Mouse (Mus musculus) heart, embryonic 14.5 days (tissue): ENCODE measurements around the gene Prr36. TPM values are rescaled to one million over a fixed set of nuclear protein-coding genes. Genes with fewer than 3 reads are reported as not detected.
A peak's percentile ranks its signal among the peaks of the same experiment; 100 is the strongest.

Experiments used
- ATAC-seq: fragments of 200-750 bp; cut with Nextera tagmentation; 2 replicates; pipeline ENCODE4 v1.8.0; 2017; ENCODE audit warnings: low read depth, moderate TSS enrichment; ENCODE audit not compliant: insufficient number of reproducible peaks, insufficient read depth, low FRiP score
- H3K27ac ChIP-seq, 2 experiments: fragments of 200-500 bp in 1 of 2; fragments of 300-500 bp in 1 of 2; sonication (generic) in 1 of 2; replicated peaks in 1 of 2; 2 replicates each; pipeline ENCODE4 v1.5.1; 2012 to 2014; ENCODE audit warnings: low read depth in 2 of 2, low read length in 2 of 2, control low read depth in 1 of 2, mild to moderate bottlenecking in 1 of 2, mixed read lengths in 1 of 2; ENCODE audit not compliant: control insufficient read depth in 1 of 2, insufficient read depth in 1 of 2
- H3K27me3 ChIP-seq: fragments of 300-500 bp; sonication (generic); 2 replicates; pipeline ENCODE4 v1.6.1; 2014; ENCODE audit warnings: mild to moderate bottlenecking, low read length, control low read depth; ENCODE audit not compliant: control insufficient read depth, insufficient read depth
- H3K36me3 ChIP-seq: fragments of 300-500 bp; sonication (generic); 2 replicates; pipeline ENCODE4 v1.6.1; 2014; ENCODE audit warnings: mild to moderate bottlenecking, control low read depth, low read length, mixed read lengths; ENCODE audit not compliant: control insufficient read depth, insufficient read depth
- H3K4me1 ChIP-seq, 2 experiments: fragments of 200-500 bp in 1 of 2; fragments of 300-500 bp in 1 of 2; sonication (generic) in 1 of 2; 2 replicates each; pipeline ENCODE4 v1.6.1; 2012 to 2014; ENCODE audit warnings: low read length in 2 of 2, control low read depth in 1 of 2, mixed read lengths in 1 of 2; ENCODE audit not compliant: control insufficient read depth in 2 of 2, insufficient read depth in 2 of 2
- H3K4me2 ChIP-seq: fragments of 300-500 bp; sonication (generic); 2 replicates; pipeline ENCODE4 v1.6.1; 2014; ENCODE audit warnings: mild to moderate bottlenecking, low read length
- H3K4me3 ChIP-seq, 2 experiments: fragments of 200-500 bp in 1 of 2; fragments of 300-500 bp in 1 of 2; sonication (generic) in 1 of 2; 2 replicates each; pipeline ENCODE4 v1.5.1; 2012 to 2014; ENCODE audit warnings: low read length in 2 of 2, mild to moderate bottlenecking in 2 of 2, control low read depth in 1 of 2, low read depth in 1 of 2, moderate library complexity in 1 of 2; ENCODE audit not compliant: control insufficient read depth in 1 of 2, insufficient read depth in 1 of 2
- H3K9ac ChIP-seq: fragments of 300-500 bp; sonication (generic); 2 replicates; pipeline ENCODE4 v1.6.1; 2014; ENCODE audit warnings: mild to moderate bottlenecking, low read length
- H3K9me3 ChIP-seq: fragments of 300-500 bp; sonication (generic); 2 replicates; pipeline ENCODE4 v1.6.1; 2016; ENCODE audit warnings: low read length, control low read depth; ENCODE audit not compliant: control insufficient read depth
- WGBS: fragments of 180-500 bp; shearing (Covaris S2); extraction: QIAGEN DNeasy Blood & Tissue Kit; methylation state at CpG from one replicate; pipeline ENCODE4 v1.1.7; 2014; 5-methylcytosine and 5-hydroxymethylcytosine counted together
- polyA plus RNA-seq: library from polyadenylated mRNA; unstranded; fragments of >200 nt; fragmentation: Nextera tagmentation; extraction: Ambion mirVana; gene quantifications from 2 replicates; pipeline ENCODE4 v1.2.1, GENCODE M21; 2014

The Prr36 gene
- polyA plus RNA-seq, 1 experiment from 2014 or later: 0.47 TPM

DNA sequence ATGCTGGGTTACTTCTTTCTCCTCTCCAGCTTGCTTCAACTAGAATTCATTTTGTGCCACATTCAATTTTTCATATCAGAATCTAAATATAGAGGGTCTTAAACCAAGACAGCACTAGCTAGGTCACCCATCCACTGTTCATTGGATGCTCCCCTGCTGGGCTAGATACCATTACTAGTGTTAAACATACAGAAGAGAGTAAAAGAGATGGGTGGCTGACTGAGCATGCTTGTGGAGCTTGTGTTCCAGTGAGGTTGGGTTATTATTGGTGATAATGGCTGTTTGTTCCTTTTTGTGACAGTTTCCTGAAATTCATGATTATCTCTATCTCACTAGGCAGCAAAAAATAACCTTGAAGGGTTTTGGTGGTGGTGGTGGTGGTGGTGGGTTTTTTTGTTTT, 4.8 kb upstream of the Prr36 start:
- H3K4me3 ChIP-seq: no peak overlapping the region
- no peak overlapping the region for H3K27ac ChIP-seq
- no peak overlapping the region for H3K4me2 ChIP-seq
- H3K9ac ChIP-seq: no peak overlapping the region
- no peak for ATAC-seq
- no peaks in the 10 kb centered on the region for H3K36me3 ChIP-seq
- no peaks in the 10 kb centered on the region for H3K9me3 ChIP-seq
- peaks cover 3 to 6% of the 10 kb centered on the region in 2 experiments; a peak in 3 of 4 replicates for H3K4me1 ChIP-seq
- H3K27me3 ChIP-seq: peaks cover 37% of the 10 kb centered on the region

DNA sequence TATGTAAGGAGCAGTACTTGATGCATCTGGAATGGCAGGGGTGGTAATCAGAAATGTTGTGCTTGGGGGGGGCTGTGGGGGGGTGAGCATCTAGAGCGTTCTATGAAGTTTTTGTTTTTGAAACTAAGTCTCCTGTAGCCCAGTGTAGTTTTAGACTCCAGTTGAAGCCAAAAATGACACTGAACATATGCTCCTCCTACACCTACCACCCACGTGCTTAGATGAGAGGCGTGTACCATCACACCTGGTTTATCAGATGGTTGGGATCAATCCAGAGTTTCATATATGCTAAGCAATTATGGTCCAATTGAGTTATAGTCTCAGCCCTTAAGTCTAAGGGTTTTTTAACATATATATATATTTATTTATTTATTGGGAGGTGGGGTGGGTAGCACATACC, 2.4 kb upstream of the Prr36 start:
- WGBS: 84% methylated on average over 3 of the region's 3 CpGs
- no peak overlapping the region for H3K9ac ChIP-seq
- no peak overlapping the region for H3K4me3 ChIP-seq
- no peaks in the 10 kb centered on the region for H3K9me3 ChIP-seq
- H3K4me2 ChIP-seq: no peak overlapping the region
- no peak for ATAC-seq
- H3K4me1 ChIP-seq: peaks cover 0 to 3% of the 10 kb centered on the region in 2 experiments; a peak in 2 of 4 replicates
- peaks cover 45% of the 10 kb centered on the region for H3K27me3 ChIP-seq
- H3K27ac ChIP-seq: no peak overlapping the region
- no peaks in the 10 kb centered on the region for H3K36me3 ChIP-seq

DNA sequence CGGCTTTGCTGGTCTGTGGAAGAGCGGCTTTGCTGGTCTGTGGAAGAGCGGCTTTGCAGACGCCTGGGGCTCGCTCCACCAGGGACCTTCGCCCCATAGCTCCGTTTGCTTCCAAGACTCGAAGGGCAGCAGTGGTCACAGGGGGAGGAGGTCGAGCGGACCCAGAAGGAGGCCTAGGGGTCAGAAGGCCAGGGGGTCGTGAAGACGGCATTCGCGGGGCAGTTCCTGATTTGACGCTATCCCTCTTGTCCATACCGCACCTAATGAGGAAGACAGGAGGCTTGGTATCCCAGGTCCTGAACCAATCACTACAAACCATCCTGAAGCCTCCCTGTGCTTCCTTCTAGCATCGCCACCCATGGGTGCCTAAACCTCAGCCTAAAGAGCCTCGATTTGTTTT, 963 bp downstream of the Prr36 start:
- ATAC-seq: no peak
- Histone ChIP-seq H3K36me3 (no peaks in the 10 kb centered on the region), H3K27me3 (peaks cover 56% of the 10 kb centered on the region), H3K27ac (no peak overlapping the region), H3K4me3 (peak overlapping the region; percentile 1 to 52; a peak in 2 of 4 replicates), H3K4me1 (peaks cover 13 to 21% of the 10 kb centered on the region in 2 experiments), H3K9ac (peak overlapping the region; percentile 62), H3K9me3 (no peaks in the 10 kb centered on the region), H3K4me2 (peak overlapping the region; percentile 93)
- 10% methylated on average over 18 of the region's 18 CpGs for WGBS

DNA sequence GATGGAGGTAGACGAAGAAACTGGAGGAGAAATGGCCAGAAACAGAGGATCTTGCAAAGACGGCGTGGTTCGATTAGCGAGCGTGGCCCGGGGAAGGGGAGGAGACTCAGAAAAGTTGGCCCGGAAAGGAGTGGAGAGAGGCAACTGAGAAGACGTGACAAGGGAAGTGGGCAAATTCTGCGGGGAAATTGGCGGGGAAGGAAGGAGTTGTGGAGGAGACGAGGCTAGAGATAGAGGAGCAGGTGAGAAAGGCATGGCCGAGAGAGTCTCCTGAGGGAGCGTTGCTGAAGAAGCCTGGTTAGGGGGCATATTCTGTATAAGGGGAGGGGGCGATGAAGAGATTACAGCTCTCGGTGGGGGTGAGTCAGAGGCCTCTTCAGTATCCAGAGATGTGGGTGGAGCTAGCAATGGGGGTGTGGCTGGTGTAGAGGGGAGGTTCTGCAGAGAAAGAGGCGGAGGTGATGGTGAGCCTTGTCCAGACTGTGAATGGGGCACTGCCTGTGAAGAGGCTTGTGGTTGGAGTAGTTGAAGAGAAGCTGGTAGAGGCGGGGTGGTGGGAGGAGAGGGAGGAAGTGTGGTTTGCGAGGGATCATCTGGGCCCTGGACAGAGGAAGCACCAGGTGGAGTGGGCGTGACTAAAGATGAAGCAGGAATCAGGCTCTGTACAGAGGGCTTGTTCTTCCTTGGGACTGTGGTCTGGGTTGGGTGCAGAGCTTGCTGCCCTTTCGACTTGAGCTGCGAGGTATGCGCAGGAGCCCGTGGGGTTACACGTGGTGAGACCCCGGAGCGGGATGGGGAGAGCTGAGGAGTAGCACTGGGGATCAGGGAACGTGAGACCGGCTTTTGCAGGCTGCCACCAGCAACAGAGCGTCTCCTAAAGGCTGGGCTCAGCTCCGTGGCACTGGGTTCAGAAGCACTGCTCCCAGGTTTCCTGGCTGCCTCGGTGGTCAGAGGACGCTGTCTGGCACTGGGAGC, 3.0 kb downstream of the Prr36 start:
- Histone ChIP-seq H3K4me2 (peak overlapping the region; percentile 75), H3K4me1 (peaks cover 13 to 21% of the 10 kb centered on the region in 2 experiments), H3K9ac (peak overlapping the region; percentile 30; the same call in 1 of the 2 replicates), H3K36me3 (no peaks in the 10 kb centered on the region), H3K9me3 (no peaks in the 10 kb centered on the region), H3K4me3 (peak overlapping the region; percentile 35 to 45), H3K27me3 (peaks cover 53% of the 10 kb centered on the region), H3K27ac (no peak overlapping the region)
- WGBS: 4% methylated on average over 33 of the region's 33 CpGs
- peak; percentile 45; the same call in 1 of the 2 replicates for ATAC-seq

DNA sequence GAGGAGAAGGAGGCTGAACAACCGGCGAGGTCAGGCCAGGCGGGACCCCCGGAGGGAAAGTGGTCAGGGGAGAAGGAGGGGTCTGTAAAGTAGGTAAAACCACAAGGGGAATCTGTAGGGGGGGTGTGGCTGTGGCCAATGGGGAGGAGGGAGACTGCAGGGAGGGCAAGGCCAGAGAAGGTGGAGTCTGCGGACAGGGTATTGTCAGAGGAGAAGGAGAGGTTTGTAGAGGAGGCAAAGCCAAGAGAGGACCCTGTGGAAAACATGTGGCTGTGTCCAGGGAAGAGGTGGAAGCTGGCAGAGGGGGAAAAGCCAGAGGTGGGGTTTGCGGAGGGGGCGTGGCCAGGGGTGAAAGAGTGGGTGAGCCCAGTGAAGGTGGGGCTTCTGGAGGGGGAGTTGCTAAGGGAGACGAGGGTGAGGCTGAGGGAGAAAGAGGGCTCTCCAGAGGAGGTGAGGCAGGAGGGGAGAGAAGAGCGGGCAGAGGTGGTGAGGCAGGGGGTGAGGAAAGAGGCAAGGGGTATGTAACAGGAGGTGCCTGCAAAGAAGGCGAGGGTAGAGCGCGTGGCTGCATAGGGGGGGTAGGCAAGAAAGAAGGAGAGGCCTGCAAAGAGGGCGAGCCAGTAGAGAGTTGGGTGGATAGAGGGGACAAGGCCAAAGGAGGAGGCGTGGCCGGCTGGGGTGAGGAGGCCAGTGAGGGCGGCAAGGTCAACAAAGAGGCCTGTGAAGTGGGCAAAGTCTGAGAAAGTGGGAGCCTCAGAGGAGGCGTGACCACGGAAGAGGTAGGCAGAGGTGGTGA, 3.9 kb downstream of the Prr36 start:
- Histone ChIP-seq H3K27ac (no peak overlapping the region), H3K36me3 (no peaks in the 10 kb centered on the region), H3K4me1 (peaks cover 13 to 21% of the 10 kb centered on the region in 2 experiments), H3K9me3 (no peaks in the 10 kb centered on the region), H3K27me3 (peaks cover 52% of the 10 kb centered on the region), H3K4me2 (peak overlapping the region; percentile 75), H3K4me3 (peak overlapping the region; percentile 35 to 45), H3K9ac (peak overlapping the region; percentile 41)
- ATAC-seq: no peak; the same call in 1 of the 2 replicates
- WGBS: 2% methylated on average over 18 of the region's 18 CpGs

DNA sequence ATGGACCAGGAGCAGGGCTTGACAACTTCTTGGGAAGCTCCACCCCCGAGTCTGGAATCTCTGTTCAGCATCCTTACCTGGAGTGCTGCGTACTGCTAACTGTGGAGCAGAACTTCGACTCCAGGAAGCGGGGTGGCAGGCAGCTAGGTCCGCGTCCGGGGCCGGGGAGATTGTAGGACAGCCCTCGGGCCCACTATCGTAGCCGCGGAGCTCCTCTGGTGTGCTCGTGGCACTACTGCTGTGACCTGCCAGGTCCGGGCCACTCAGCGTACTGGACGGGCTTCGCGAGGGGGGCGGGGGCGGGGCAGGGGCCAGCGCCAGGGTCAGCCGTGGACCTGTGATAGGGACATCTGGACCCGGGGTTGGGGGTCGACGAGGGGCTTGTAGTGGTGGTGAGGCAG, 4.5 kb downstream of the Prr36 start:
- ATAC-seq: no peak
- H3K4me3 ChIP-seq: peak overlapping the region; percentile 35 to 45; a peak in 3 of 4 replicates
- peaks cover 13 to 21% of the 10 kb centered on the region in 2 experiments for H3K4me1 ChIP-seq
- no peaks in the 10 kb centered on the region for H3K9me3 ChIP-seq
- H3K27me3 ChIP-seq: peaks cover 46% of the 10 kb centered on the region
- H3K9ac ChIP-seq: peak overlapping the region; percentile 41
- H3K27ac ChIP-seq: no peak overlapping the region
- H3K36me3 ChIP-seq: no peaks in the 10 kb centered on the region
- WGBS: 2% methylated on average over 25 of the region's 25 CpGs
- peak overlapping the region; percentile 75 for H3K4me2 ChIP-seq

DNA sequence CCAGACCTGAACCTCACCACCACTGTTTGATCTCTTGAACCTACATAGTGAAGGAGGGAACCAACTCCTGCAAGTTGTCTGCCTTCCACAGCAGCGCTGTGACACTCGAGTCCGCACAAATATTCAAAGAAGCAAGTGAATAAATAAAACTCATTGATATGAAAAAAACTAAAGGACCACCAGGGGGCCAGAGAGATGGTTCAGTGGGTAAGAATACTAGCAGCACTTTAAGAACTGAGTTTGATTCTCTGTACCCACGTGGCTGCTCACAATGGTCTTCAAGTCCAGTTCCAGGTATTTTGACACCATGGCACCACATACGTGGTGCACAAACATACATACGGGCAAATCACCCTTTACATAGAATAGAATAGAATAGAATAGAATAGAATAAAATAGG, 6.2 kb downstream of the Prr36 start:
- H3K4me3 ChIP-seq: no peak overlapping the region
- H3K9ac ChIP-seq: no peak overlapping the region
- no peak overlapping the region for H3K4me2 ChIP-seq
- 74% methylated on average over 6 of the region's 6 CpGs for WGBS
- no peak for ATAC-seq
- no peaks in the 10 kb centered on the region for H3K36me3 ChIP-seq
- H3K27me3 ChIP-seq: peaks cover 42% of the 10 kb centered on the region
- H3K4me1 ChIP-seq: peaks cover 17 to 26% of the 10 kb centered on the region in 2 experiments
- no peak overlapping the region for H3K27ac ChIP-seq
- H3K9me3 ChIP-seq: no peaks in the 10 kb centered on the region
